Mouse (Mus musculus): ENCODE data around the gene Bckdk.

Gene Bckdk

DNA sequence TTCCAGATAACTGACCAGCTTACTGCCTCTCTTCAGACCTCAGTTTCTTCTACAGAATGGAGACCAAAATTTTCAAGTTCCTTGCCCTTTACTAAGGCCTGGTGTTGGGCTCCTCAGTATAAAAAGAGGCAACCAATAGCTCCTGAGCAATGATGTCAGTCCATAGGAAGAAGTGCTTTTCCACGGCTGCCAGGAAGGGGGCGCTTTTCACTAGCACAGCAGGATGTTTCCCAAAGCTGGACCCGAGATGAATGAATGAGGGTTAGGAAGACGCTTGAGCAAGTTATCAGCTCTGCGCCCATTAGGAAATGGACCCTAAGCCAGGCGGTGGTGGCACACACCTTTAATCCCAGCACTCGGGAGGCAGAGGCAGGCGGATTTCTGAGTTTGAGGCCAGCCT, 17.6 kb downstream of the Bckdk start:
- TF ChIP-seq CTCF (conservative IDR thresholded peaks at IDR 0.05; ENCODE audit: low read length) (no peak), NANOG (IDR thresholded peaks at IDR 0.05; ENCODE audit: borderline replicate concordance, low read length) (no peak)
- H3K9me3 ChIP-seq (ENCODE audit: low read length) = peaks cover 56% of the 10 kb centered on the region

GRCm38 (mm10) chr7:127922451-127923275, 18.8 kb downstream of the Bckdk start:
- Histone ChIP-seq H3K9me3 (ENCODE audit: low read length) (peaks cover 60% of the 10 kb centered on the region), H3K27me3 (ENCODE audit: insufficient read depth, low read length) (no peaks in the 10 kb centered on the region), H3K4me1 (replicated peaks; ENCODE audit: low read depth, low read length) (peaks cover 33% of the 10 kb centered on the region), H3K4me3 (replicated peaks; ENCODE audit: low read length) (peak overlapping the region; percentile 5), H3K36me3 (ENCODE audit: insufficient read depth, low read length) (peaks cover 92% of the 10 kb centered on the region)
- TF ChIP-seq CTCF (conservative IDR thresholded peaks at IDR 0.05; ENCODE audit: low read length) (no peak), POU5F1 (IDR thresholded peaks at IDR 0.05; ENCODE audit: borderline replicate concordance, low read length) (no peak), NANOG (IDR thresholded peaks at IDR 0.05; ENCODE audit: borderline replicate concordance, low read length) (no peak)

More for the DNA sequence above, 17.6 kb downstream of the Bckdk start:
- peaks cover 92% of the 10 kb centered on the region for H3K36me3 ChIP-seq (ENCODE audit: insufficient read depth, low read length)
- no peaks in the 10 kb centered on the region for H3K27me3 ChIP-seq (ENCODE audit: insufficient read depth, low read length)
- H3K4me1 ChIP-seq (replicated peaks; ENCODE audit: low read depth, low read length) = peaks cover 38% of the 10 kb centered on the region
- no peak overlapping the region for H3K4me3 ChIP-seq (replicated peaks; ENCODE audit: low read length)

- no peaks in the 10 kb centered on the region for H3K27me3 ChIP-seq (ENCODE audit: insufficient read depth, low read length)
- H3K4me3 ChIP-seq (replicated peaks; ENCODE audit: low read length) = no peak overlapping the region
- no peak for TF ChIP-seq POU5F1 (IDR thresholded peaks at IDR 0.05; ENCODE audit: borderline replicate concordance, low read length)
- no peak for TF ChIP-seq NANOG (IDR thresholded peaks at IDR 0.05; ENCODE audit: borderline replicate concordance, low read length)
- no peak for TF ChIP-seq CTCF (conservative IDR thresholded peaks at IDR 0.05; ENCODE audit: low read length)
- H3K4me1 ChIP-seq (replicated peaks; ENCODE audit: low read depth, low read length) = peaks cover 39% of the 10 kb centered on the region
- peaks cover 88% of the 10 kb centered on the region for H3K36me3 ChIP-seq (ENCODE audit: insufficient read depth, low read length)
- peaks cover 62% of the 10 kb centered on the region for H3K9me3 ChIP-seq (ENCODE audit: low read length)
Measured at GRCm38 (mm10) chr7:127923714-127924113, 19.8 kb downstream of the Bckdk start.

DNA sequence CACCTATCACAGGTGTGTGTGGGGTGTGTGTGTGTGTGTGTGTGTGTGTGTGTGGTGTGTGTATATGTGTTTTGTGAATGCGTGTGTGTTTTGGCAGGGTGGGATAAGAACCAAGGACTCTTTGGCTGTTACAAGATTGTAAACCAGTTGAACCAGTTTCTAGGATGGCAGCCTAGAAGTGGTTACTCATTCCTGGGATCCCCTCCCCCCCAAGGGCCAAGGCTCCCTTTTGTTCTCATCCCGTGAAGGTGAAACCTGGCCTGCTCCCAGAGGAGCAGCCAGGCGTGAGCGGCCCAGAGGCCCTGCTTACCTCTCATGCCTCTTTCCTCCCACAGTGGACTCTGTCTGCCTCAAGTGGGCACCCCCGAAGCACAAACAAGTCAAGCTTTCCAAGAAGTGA, 21.4 kb downstream of the Bckdk start:
- Histone ChIP-seq H3K4me3 (replicated peaks; ENCODE audit: low read length) (no peak overlapping the region), H3K4me1 (replicated peaks; ENCODE audit: low read depth, low read length) (peaks cover 50% of the 10 kb centered on the region), H3K27me3 (ENCODE audit: insufficient read depth, low read length) (peaks cover 2% of the 10 kb centered on the region; the same call in 1 of the 2 replicates), H3K36me3 (ENCODE audit: insufficient read depth, low read length) (peaks cover 77% of the 10 kb centered on the region), H3K9me3 (ENCODE audit: low read length) (peaks cover 55% of the 10 kb centered on the region)
- TF ChIP-seq NANOG (IDR thresholded peaks at IDR 0.05; ENCODE audit: borderline replicate concordance, low read length) (no peak), POU5F1 (IDR thresholded peaks at IDR 0.05; ENCODE audit: borderline replicate concordance, low read length) (no peak), CTCF (conservative IDR thresholded peaks at IDR 0.05; ENCODE audit: low read length) (no peak)

DNA sequence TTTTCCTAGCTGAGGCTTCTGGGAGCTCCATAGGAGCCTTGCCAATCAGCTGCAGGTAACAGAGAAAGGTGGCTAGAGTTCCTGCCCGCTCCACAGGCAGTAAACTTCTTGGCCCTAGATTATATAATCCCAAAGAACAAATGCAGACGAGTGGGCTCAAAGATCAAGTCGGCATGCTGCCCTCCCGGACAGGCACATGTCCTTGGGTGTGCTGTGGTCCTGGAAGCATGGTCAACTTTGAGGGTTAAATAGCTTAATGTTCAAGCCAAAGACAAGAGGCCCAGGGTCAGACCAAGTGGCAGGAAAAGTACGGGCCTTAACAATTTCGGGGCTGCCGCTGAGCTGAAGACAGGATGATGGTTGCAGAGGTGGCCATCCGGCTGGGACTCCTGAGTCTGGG, 22.2 kb downstream of the Bckdk start:
- peaks cover 58% of the 10 kb centered on the region for H3K4me1 ChIP-seq (replicated peaks; ENCODE audit: low read depth, low read length)
- peaks cover 2% of the 10 kb centered on the region; the same call in 1 of the 2 replicates for H3K27me3 ChIP-seq (ENCODE audit: insufficient read depth, low read length)
- no peak overlapping the region for H3K4me3 ChIP-seq (replicated peaks; ENCODE audit: low read length)
- TF ChIP-seq NANOG (IDR thresholded peaks at IDR 0.05; ENCODE audit: borderline replicate concordance, low read length) = no peak
- no peak for TF ChIP-seq POU5F1 (IDR thresholded peaks at IDR 0.05; ENCODE audit: borderline replicate concordance, low read length)
- TF ChIP-seq CTCF (conservative IDR thresholded peaks at IDR 0.05; ENCODE audit: low read length) = no peak
- H3K9me3 ChIP-seq (ENCODE audit: low read length) = peaks cover 46% of the 10 kb centered on the region
- H3K36me3 ChIP-seq (ENCODE audit: insufficient read depth, low read length) = peaks cover 69% of the 10 kb centered on the region

DNA sequence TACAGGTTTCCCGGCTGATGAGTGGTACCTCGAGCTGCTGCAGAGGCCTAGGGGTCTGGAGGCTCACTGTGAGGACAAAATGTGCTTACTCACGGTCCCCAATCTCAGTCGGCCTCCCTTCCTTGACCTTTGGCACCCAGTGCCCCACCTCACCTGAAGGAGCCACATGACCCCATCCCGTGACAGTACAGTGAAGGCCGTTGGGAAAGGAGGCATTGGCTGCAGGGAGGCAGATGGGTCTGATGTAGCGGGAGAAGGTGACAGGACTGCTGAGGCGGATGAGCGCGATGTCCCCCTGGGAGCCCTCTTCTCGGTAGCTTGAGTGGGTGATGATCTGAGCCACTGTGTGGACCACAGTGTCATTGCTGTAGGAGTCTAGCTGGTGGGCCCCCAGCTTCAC, 23.0 kb downstream of the Bckdk start:
- Histone ChIP-seq H3K4me1 (replicated peaks; ENCODE audit: low read depth, low read length) (peaks cover 66% of the 10 kb centered on the region), H3K27me3 (ENCODE audit: insufficient read depth, low read length) (peaks cover 2% of the 10 kb centered on the region; the same call in 1 of the 2 replicates), H3K9me3 (ENCODE audit: low read length) (peaks cover 39% of the 10 kb centered on the region), H3K36me3 (ENCODE audit: insufficient read depth, low read length) (peaks cover 61% of the 10 kb centered on the region), H3K4me3 (replicated peaks; ENCODE audit: low read length) (no peak overlapping the region)
- TF ChIP-seq NANOG (IDR thresholded peaks at IDR 0.05; ENCODE audit: borderline replicate concordance, low read length) (no peak), POU5F1 (IDR thresholded peaks at IDR 0.05; ENCODE audit: borderline replicate concordance, low read length) (no peak), CTCF (conservative IDR thresholded peaks at IDR 0.05; ENCODE audit: low read length) (no peak)

GRCm38 (mm10) chr7:127927726-127928125, 23.8 kb downstream of the Bckdk start:
- Histone ChIP-seq H3K9me3 (ENCODE audit: low read length) (peaks cover 30% of the 10 kb centered on the region), H3K4me3 (replicated peaks; ENCODE audit: low read length) (no peak overlapping the region), H3K27me3 (ENCODE audit: insufficient read depth, low read length) (peaks cover 2% of the 10 kb centered on the region; the same call in 1 of the 2 replicates), H3K36me3 (ENCODE audit: insufficient read depth, low read length) (peaks cover 53% of the 10 kb centered on the region), H3K4me1 (replicated peaks; ENCODE audit: low read depth, low read length) (peaks cover 74% of the 10 kb centered on the region)
- TF ChIP-seq NANOG (IDR thresholded peaks at IDR 0.05; ENCODE audit: borderline replicate concordance, low read length) = no peak
- TF ChIP-seq POU5F1 (IDR thresholded peaks at IDR 0.05; ENCODE audit: borderline replicate concordance, low read length) = no peak
- no peak for TF ChIP-seq CTCF (conservative IDR thresholded peaks at IDR 0.05; ENCODE audit: low read length)

GRCm38 (mm10) chr7:127928596-127928995, 24.7 kb downstream of the Bckdk start:
- Histone ChIP-seq H3K27me3 (ENCODE audit: insufficient read depth, low read length) (peaks cover 2% of the 10 kb centered on the region; the same call in 1 of the 2 replicates), H3K36me3 (ENCODE audit: insufficient read depth, low read length) (peaks cover 44% of the 10 kb centered on the region), H3K9me3 (ENCODE audit: low read length) (peaks cover 21% of the 10 kb centered on the region), H3K4me3 (replicated peaks; ENCODE audit: low read length) (peak overlapping the region; percentile 75; the same call in 1 of the 2 replicates), H3K4me1 (replicated peaks; ENCODE audit: low read depth, low read length) (peaks cover 83% of the 10 kb centered on the region)
- TF ChIP-seq NANOG (IDR thresholded peaks at IDR 0.05; ENCODE audit: borderline replicate concordance, low read length) (no peak), CTCF (conservative IDR thresholded peaks at IDR 0.05; ENCODE audit: low read length) (no peak), POU5F1 (IDR thresholded peaks at IDR 0.05; ENCODE audit: borderline replicate concordance, low read length) (no peak)
